Mouse (Mus musculus) lung, embryonic 14.5 days (tissue): ENCODE data around the gene Terf2ip. TPM values are rescaled to one million over a fixed set of nuclear protein-coding genes. Genes with fewer than 3 reads are reported as not detected.
A peak's percentile ranks its signal among the peaks of the same experiment; 100 is the strongest.

Source experiments
- ATAC-seq: fragments of 200-750 bp; cut with Nextera tagmentation; 2 replicates; pipeline ENCODE4 v1.8.0; 2017; ENCODE audit warnings: mild to moderate bottlenecking, moderate TSS enrichment, moderate library complexity; ENCODE audit not compliant: insufficient read depth
- DNase-seq: peaks from one replicate; pipeline ENCODE4 v3.0.0-alpha.2; 2015
- H3K27ac ChIP-seq: fragments of 300-500 bp; sonication (generic); 2 replicates; pipeline ENCODE4 v1.5.1; 2014; ENCODE audit warnings: low read depth, mild to moderate bottlenecking, moderate library complexity
- H3K27me3 ChIP-seq: fragments of 300-500 bp; sonication (generic); 2 replicates; pipeline ENCODE4 v1.6.1; 2014; ENCODE audit warnings: low read length, control low read depth; ENCODE audit not compliant: insufficient read depth
- H3K36me3 ChIP-seq: fragments of 300-500 bp; sonication (generic); 2 replicates; pipeline ENCODE4 v1.6.1; 2014; ENCODE audit warnings: control low read depth; ENCODE audit not compliant: insufficient read depth
- H3K4me1 ChIP-seq: fragments of 300-500 bp; sonication (generic); 2 replicates; pipeline ENCODE4 v1.6.1; 2014; ENCODE audit warnings: antibody characterized with exemption, control low read depth; ENCODE audit not compliant: insufficient read depth
- H3K4me2 ChIP-seq: fragments of 300-500 bp; sonication (generic); 2 replicates; pipeline ENCODE4 v1.6.1; 2014; ENCODE audit warnings: mild to moderate bottlenecking
- H3K4me3 ChIP-seq: fragments of 300-500 bp; sonication (generic); 2 replicates; pipeline ENCODE4 v1.5.1; 2014; ENCODE audit warnings: low read depth, low read length
- H3K9ac ChIP-seq: fragments of 300-500 bp; sonication (generic); 2 replicates; pipeline ENCODE4 v1.6.1; 2014
- H3K9me3 ChIP-seq: fragments of 300-500 bp; sonication (generic); 2 replicates; pipeline ENCODE4 v1.6.1; 2016; ENCODE audit warnings: low read depth, low read length, control low read depth
- CTCF ChIP-seq: IDR thresholded peaks from 2 replicates; pipeline ENCODE4 v1.5.1; 2016; ENCODE audit warnings: antibody characterized with exemption, low read depth
- WGBS: fragments of 180-500 bp; shearing (Covaris S2); extraction: QIAGEN DNeasy Blood & Tissue Kit; methylation state at CpG from one replicate; pipeline ENCODE4 v1.1.7; 2014; 5-methylcytosine and 5-hydroxymethylcytosine counted together
- polyA plus RNA-seq: library from polyadenylated mRNA; unstranded; fragments of >200 nt; fragmentation: Nextera tagmentation; extraction: Ambion mirVana; gene quantifications from 2 replicates; pipeline ENCODE4 v1.2.1, GENCODE M21; 2014

The Terf2ip gene
- polyA plus RNA-seq, 1 experiment from 2014 or later = 25.0 TPM

GRCm38 (mm10) chr8:112005601-112006000, 5.6 kb upstream of the Terf2ip start:
- H3K36me3 ChIP-seq = peaks cover 61% of the 10 kb centered on the region
- 0 out of 2 replicates have a peak, but pooled peaks cover 6% of the 10 kb centered on the region for H3K4me1 ChIP-seq
- H3K4me2 ChIP-seq = no peak overlapping the region
- TF ChIP-seq CTCF = no peak
- DNase-seq = no peak
- H3K9me3 ChIP-seq = no peaks in the 10 kb centered on the region
- no peak overlapping the region for H3K27ac ChIP-seq
- 88% methylated on average over 6 of the region's 6 CpGs for WGBS
- H3K27me3 ChIP-seq = no peaks in the 10 kb centered on the region
- H3K9ac ChIP-seq = no peak overlapping the region
- no peak overlapping the region for H3K4me3 ChIP-seq
- no peak for ATAC-seq

- H3K4me3 ChIP-seq = no peak overlapping the region
- 0 out of 2 replicates have a peak, but pooled peaks cover 6% of the 10 kb centered on the region for H3K4me1 ChIP-seq
- H3K4me2 ChIP-seq = no peak overlapping the region
- no peak for TF ChIP-seq CTCF
- DNase-seq (no peak), ATAC-seq (no peak)
- no peak overlapping the region for H3K27ac ChIP-seq
- H3K9ac ChIP-seq = no peak overlapping the region
- H3K27me3 ChIP-seq = no peaks in the 10 kb centered on the region
- 91% methylated on average over 2 of the region's 2 CpGs for WGBS
- peaks cover 41% of the 10 kb centered on the region for H3K36me3 ChIP-seq
- no peaks in the 10 kb centered on the region for H3K9me3 ChIP-seq
These were observed 3.5 kb upstream of the Terf2ip start for GRCm38 (mm10) chr8:112007669-112008068.

DNA sequence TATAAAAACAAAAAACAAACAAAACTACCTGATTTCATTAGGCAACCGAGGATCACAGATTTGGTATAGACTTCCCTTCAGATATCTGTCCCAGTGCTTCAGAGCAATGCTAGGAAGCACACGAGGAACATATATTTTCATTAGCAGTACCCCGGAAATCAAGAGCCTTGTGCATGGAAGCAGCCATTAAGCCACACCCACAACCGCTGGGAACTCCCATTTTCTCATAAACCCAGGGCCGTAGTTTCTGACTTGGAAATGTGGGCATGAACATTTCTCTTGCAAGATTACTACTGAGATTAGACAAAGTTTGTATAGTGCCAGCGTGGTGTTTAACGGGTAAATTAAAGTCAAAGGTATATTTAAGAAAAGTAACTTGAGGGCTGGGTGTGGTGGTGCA, 1.6 kb upstream of the Terf2ip start:
- 90% methylated on average over 7 of the region's 7 CpGs for WGBS
- TF ChIP-seq CTCF = no peak
- no peak overlapping the region for H3K27ac ChIP-seq

DNA sequence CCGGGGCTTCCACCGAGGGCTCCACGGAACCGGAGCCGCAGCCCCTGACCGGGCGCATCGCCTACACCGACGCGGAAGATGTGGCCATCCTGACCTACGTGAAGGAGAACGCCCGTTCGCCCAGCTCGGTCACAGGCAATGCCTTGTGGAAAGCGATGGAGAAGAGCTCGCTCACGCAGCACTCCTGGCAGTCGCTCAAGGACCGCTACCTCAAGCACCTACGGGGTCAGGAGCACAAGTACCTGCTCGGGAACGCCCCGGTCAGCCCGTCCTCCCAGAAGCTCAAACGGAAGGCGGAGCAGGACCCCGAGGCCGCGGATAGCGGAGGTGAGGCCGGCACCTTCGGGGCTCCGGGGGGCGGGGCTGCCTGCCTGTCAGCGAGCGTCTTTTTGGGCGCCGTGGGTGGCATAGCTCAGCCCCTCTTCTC, 631 bp downstream of the Terf2ip start:
- H3K27me3 ChIP-seq = no peaks in the 10 kb centered on the region
- no peaks in the 10 kb centered on the region for H3K9me3 ChIP-seq
- DNase-seq (peak; percentile 43), ATAC-seq (no peak; the same call in 1 of the 2 replicates)
- WGBS = under 1% methylated on average over 40 of the region's 40 CpGs
- H3K27ac ChIP-seq = peak overlapping the region; percentile 71
- H3K4me1 ChIP-seq = peaks cover 6% of the 10 kb centered on the region; the same call in 1 of the 2 replicates
- H3K36me3 ChIP-seq = peaks cover 21% of the 10 kb centered on the region; the same call in 1 of the 2 replicates
- peak overlapping the region; percentile 93 for H3K4me3 ChIP-seq
- no peak for TF ChIP-seq CTCF
- peak overlapping the region; percentile 88 for H3K4me2 ChIP-seq
- H3K9ac ChIP-seq = peak overlapping the region; percentile 84

More for the DNA sequence above, 1.6 kb upstream of the Terf2ip start:
- Histone ChIP-seq H3K27me3 (no peaks in the 10 kb centered on the region), H3K4me1 (peaks cover 6% of the 10 kb centered on the region; the same call in 1 of the 2 replicates), H3K36me3 (peaks cover 25% of the 10 kb centered on the region), H3K4me2 (peak overlapping the region; percentile 92), H3K9me3 (no peaks in the 10 kb centered on the region), H3K4me3 (peak overlapping the region; percentile 93; the same call in 1 of the 2 replicates), H3K9ac (no peak overlapping the region)
- no peak for DNase-seq
- ATAC-seq = no peak

GRCm38 (mm10) chr8:112014936-112015335, 3.7 kb downstream of the Terf2ip start, which contains the start of gene Gm6793:
TSS of gene Gm6793 (minus strand) at chr8:112015036.
- no peak for TF ChIP-seq CTCF
- peaks cover 34% of the 10 kb centered on the region for H3K36me3 ChIP-seq
- WGBS = 89% methylated on average over 11 of the region's 11 CpGs
- DNase-seq = no peak
- H3K9ac ChIP-seq = no peak within 1 kb of the TSS
- ATAC-seq = no peak
- H3K9me3 ChIP-seq = no peaks in the 10 kb centered on the region
- no peak within 1 kb of the TSS for H3K4me2 ChIP-seq
- H3K4me3 ChIP-seq = no peak within 1 kb of the TSS
- H3K4me1 ChIP-seq = peaks cover 5% of the 10 kb centered on the region; the same call in 1 of the 2 replicates
- H3K27me3 ChIP-seq = no peaks in the 10 kb centered on the region
- H3K27ac ChIP-seq = no peak within 1 kb of the TSS

GRCm38 (mm10) chr8:112029455-112029854, 18.3 kb downstream of the Terf2ip start:
- H3K36me3 ChIP-seq = no peaks in the 10 kb centered on the region
- H3K27ac ChIP-seq = no peak overlapping the region
- TF ChIP-seq CTCF = no peak
- H3K4me2 ChIP-seq = no peak overlapping the region
- DNase-seq (no peak), ATAC-seq (no peak)
- H3K9ac ChIP-seq = no peak overlapping the region
- no peak overlapping the region for H3K4me3 ChIP-seq
- WGBS = 73% methylated on average over 7 of the region's 7 CpGs
- no peaks in the 10 kb centered on the region for H3K4me1 ChIP-seq
- no peaks in the 10 kb centered on the region for H3K27me3 ChIP-seq
- H3K9me3 ChIP-seq = no peaks in the 10 kb centered on the region

- no peak overlapping the region for H3K4me3 ChIP-seq
- no peak for TF ChIP-seq CTCF
- 39% methylated on average over 6 of the region's 6 CpGs for WGBS
- H3K27ac ChIP-seq = no peak overlapping the region
- H3K9ac ChIP-seq = no peak overlapping the region
- H3K36me3 ChIP-seq = no peaks in the 10 kb centered on the region
- H3K4me2 ChIP-seq = no peak overlapping the region
- no peak for ATAC-seq
- H3K27me3 ChIP-seq = no peaks in the 10 kb centered on the region
- peak; percentile 50 for DNase-seq
- no peaks in the 10 kb centered on the region for H3K9me3 ChIP-seq
- H3K4me1 ChIP-seq = no peaks in the 10 kb centered on the region
These were observed 19.5 kb downstream of the Terf2ip start for GRCm38 (mm10) chr8:112030663-112031062.

GRCm38 (mm10) chr8:112033071-112033470, 21.9 kb downstream of the Terf2ip start:
- H3K36me3 ChIP-seq = no peaks in the 10 kb centered on the region
- H3K4me3 ChIP-seq = no peak overlapping the region
- 50% methylated on average over 7 of the region's 7 CpGs for WGBS
- no peak for TF ChIP-seq CTCF
- H3K4me1 ChIP-seq = no peaks in the 10 kb centered on the region
- no peaks in the 10 kb centered on the region for H3K27me3 ChIP-seq
- no peak overlapping the region for H3K4me2 ChIP-seq
- H3K9ac ChIP-seq = no peak overlapping the region
- ATAC-seq = no peak
- H3K27ac ChIP-seq = no peak overlapping the region
- no peaks in the 10 kb centered on the region for H3K9me3 ChIP-seq
- no peak for DNase-seq
